Mouse (Mus musculus) liver, postnatal 0 days (tissue): ENCODE data around the gene Slc17a8.

Experiments
- CTCF ChIP-seq: sonication (generic); IDR thresholded peaks from 2 replicates; pipeline ENCODE4 v1.5.1; 2016; ENCODE audit warnings: antibody characterized with exemption, low read depth
- EP300 ChIP-seq: IDR thresholded peaks from 2 replicates; pipeline ENCODE4 v1.6.1; 2016; ENCODE audit warnings: antibody characterized with exemption, low read depth, mild to moderate bottlenecking

DNA sequence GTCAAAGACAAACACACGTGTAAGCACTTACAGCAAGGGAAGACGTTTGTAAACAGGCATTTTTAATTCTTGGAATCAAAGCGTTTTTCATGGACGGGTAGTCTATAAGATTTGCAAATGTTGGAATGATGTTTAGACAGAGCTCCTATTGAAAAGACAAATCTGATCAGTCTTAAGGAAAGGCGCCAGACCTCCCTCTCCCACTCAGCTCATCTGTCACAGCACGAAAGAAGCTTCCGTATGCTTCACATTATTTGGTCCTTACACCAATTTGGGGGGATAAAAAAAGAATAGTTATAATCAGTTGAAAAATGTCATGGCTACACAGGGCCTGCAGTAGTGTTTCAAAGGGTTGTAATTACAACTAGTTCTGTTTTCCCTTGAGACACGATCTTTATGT is 31.9 kb upstream of the Slc17a8 start:
- TF ChIP-seq CTCF (no peak), EP300 (no peak)
